Mouse (Mus musculus): Measurements from ENCODE around the gene Aar2. TPM values are rescaled to one million over a fixed set of nuclear protein-coding genes. Genes with fewer than 3 reads are reported as not detected.
A peak's percentile ranks its signal among the peaks of the same experiment; 100 is the strongest.

Aar2 gene
- total and polyA plus RNA-seq, 2 experiments from 2014 or later = 42.0 to 49.1 TPM

- peaks cover 11% of the 10 kb centered on the region for H3K4me1 ChIP-seq (ENCODE audit: insufficient read depth, low read length)
- no peaks in the 10 kb centered on the region for H3K9me3 ChIP-seq (ENCODE audit: low read length)
- peak; percentile 54 for TF ChIP-seq CTCF (IDR thresholded peaks at IDR 0.05)
- ATAC-seq (ENCODE audit: low FRiP score) (no peak), DNase-seq (ENCODE audit: low spot score) (peak; percentile 29)
- H3K27ac ChIP-seq (ENCODE audit: low read depth, low read length) = no peak overlapping the region; the same call in 1 of the 2 replicates
- H3K9ac ChIP-seq (replicated peaks; ENCODE audit: low read length, poor library complexity, severe bottlenecking) = no peak overlapping the region
- no peaks in the 10 kb centered on the region for H3K36me3 ChIP-seq (ENCODE audit: insufficient read depth, low read length)
- no peak overlapping the region for H3K4me3 ChIP-seq (ENCODE audit: low read depth, low read length)
- H3K4me2 ChIP-seq (ENCODE audit: low read depth, low read length, poor library complexity, severe bottlenecking) = peak overlapping the region; percentile 25; the same call in 1 of the 2 replicates
- H3K27me3 ChIP-seq (ENCODE audit: insufficient read depth, low read length) = no peaks in the 10 kb centered on the region
- WGBS = 56% methylated on average over 11 of the region's 11 CpGs
These were observed 36.9 kb downstream of the Aar2 start for GRCm38 (mm10) chr2:156584154-156584796.

GRCm38 (mm10) chr2:156584797-156585471 lies 37.5 kb downstream of the Aar2 start:
- ATAC-seq (ENCODE audit: low FRiP score) = peak; percentile 65
- Histone ChIP-seq H3K9ac (replicated peaks; ENCODE audit: low read length, poor library complexity, severe bottlenecking) (no peak overlapping the region; the same call in 1 of the 2 replicates), H3K4me3 (ENCODE audit: low read depth, low read length) (no peak overlapping the region)

GRCm38 (mm10) chr2:156589481-156589880 lies 42.1 kb downstream of the Aar2 start:
- no peak for TF ChIP-seq CTCF (IDR thresholded peaks at IDR 0.05)
- no peaks in the 10 kb centered on the region for H3K27me3 ChIP-seq (ENCODE audit: insufficient read depth, low read length)
- ATAC-seq (ENCODE audit: low FRiP score) (no peak), DNase-seq (ENCODE audit: low spot score) (no peak)
- H3K9me3 ChIP-seq (ENCODE audit: low read length) = no peaks in the 10 kb centered on the region
- no peak overlapping the region for H3K27ac ChIP-seq (ENCODE audit: low read depth, low read length)
- H3K36me3 ChIP-seq (ENCODE audit: insufficient read depth, low read length) = no peaks in the 10 kb centered on the region
- H3K4me2 ChIP-seq (ENCODE audit: low read depth, low read length, poor library complexity, severe bottlenecking) = no peak overlapping the region
- WGBS = 92% methylated on average over 9 of the region's 9 CpGs
- peaks cover 10% of the 10 kb centered on the region for H3K4me1 ChIP-seq (ENCODE audit: insufficient read depth, low read length)
- H3K9ac ChIP-seq (replicated peaks; ENCODE audit: low read length, poor library complexity, severe bottlenecking) = no peak overlapping the region
- no peak overlapping the region for H3K4me3 ChIP-seq (ENCODE audit: low read depth, low read length)

More at GRCm38 (mm10) chr2:156584797-156585471, 37.5 kb downstream of the Aar2 start:
- no peaks in the 10 kb centered on the region for H3K36me3 ChIP-seq (ENCODE audit: insufficient read depth, low read length)
- WGBS = 16% methylated on average over 14 of the region's 14 CpGs
- no peaks in the 10 kb centered on the region for H3K27me3 ChIP-seq (ENCODE audit: insufficient read depth, low read length)
- DNase-seq (ENCODE audit: low spot score) = peak; percentile 72
- H3K4me2 ChIP-seq (ENCODE audit: low read depth, low read length, poor library complexity, severe bottlenecking) = peak overlapping the region; percentile 25
- no peaks in the 10 kb centered on the region for H3K9me3 ChIP-seq (ENCODE audit: low read length)
- H3K4me1 ChIP-seq (ENCODE audit: insufficient read depth, low read length) = peaks cover 11% of the 10 kb centered on the region
- no peak for TF ChIP-seq CTCF (IDR thresholded peaks at IDR 0.05)
- no peak overlapping the region for H3K27ac ChIP-seq (ENCODE audit: low read depth, low read length)

GRCm38 (mm10) chr2:156594987-156595490 lies 47.7 kb downstream of the Aar2 start:
- H3K36me3 ChIP-seq (ENCODE audit: insufficient read depth, low read length) = no peaks in the 10 kb centered on the region
- H3K4me2 ChIP-seq (ENCODE audit: low read depth, low read length, poor library complexity, severe bottlenecking) = no peak overlapping the region
- no peak overlapping the region for H3K27ac ChIP-seq (ENCODE audit: low read depth, low read length)
- WGBS = 76% methylated on average over 15 of the region's 15 CpGs
- H3K4me3 ChIP-seq (ENCODE audit: low read depth, low read length) = no peak overlapping the region
- no peak overlapping the region for H3K9ac ChIP-seq (replicated peaks; ENCODE audit: low read length, poor library complexity, severe bottlenecking)
- ATAC-seq (ENCODE audit: low FRiP score) (no peak), DNase-seq (ENCODE audit: low spot score) (no peak)
- H3K27me3 ChIP-seq (ENCODE audit: insufficient read depth, low read length) = no peaks in the 10 kb centered on the region
- no peak for TF ChIP-seq CTCF (IDR thresholded peaks at IDR 0.05)
- H3K9me3 ChIP-seq (ENCODE audit: low read length) = no peaks in the 10 kb centered on the region
- no peaks in the 10 kb centered on the region for H3K4me1 ChIP-seq (ENCODE audit: insufficient read depth, low read length)

- no peaks in the 10 kb centered on the region for H3K36me3 ChIP-seq (ENCODE audit: insufficient read depth, low read length)
- ATAC-seq (ENCODE audit: low FRiP score) = no peak
- 86% methylated on average over 7 of the region's 7 CpGs for WGBS
- TF ChIP-seq CTCF (IDR thresholded peaks at IDR 0.05) = no peak
- H3K4me1 ChIP-seq (ENCODE audit: insufficient read depth, low read length) = no peaks in the 10 kb centered on the region
- H3K27me3 ChIP-seq (ENCODE audit: insufficient read depth, low read length) = no peaks in the 10 kb centered on the region
- no peak for DNase-seq (ENCODE audit: low spot score)
- no peak overlapping the region for H3K27ac ChIP-seq (ENCODE audit: low read depth, low read length)
- H3K4me2 ChIP-seq (ENCODE audit: low read depth, low read length, poor library complexity, severe bottlenecking) = no peak overlapping the region
- H3K9ac ChIP-seq (replicated peaks; ENCODE audit: low read length, poor library complexity, severe bottlenecking) = no peak overlapping the region
- no peaks in the 10 kb centered on the region for H3K9me3 ChIP-seq (ENCODE audit: low read length)
- no peak overlapping the region for H3K4me3 ChIP-seq (ENCODE audit: low read depth, low read length)
These were observed 55.2 kb downstream of the Aar2 start for GRCm38 (mm10) chr2:156602581-156602980.

- Histone ChIP-seq H3K27me3 (ENCODE audit: insufficient read depth, low read length) (no peaks in the 10 kb centered on the region), H3K4me2 (ENCODE audit: low read depth, low read length, poor library complexity, severe bottlenecking) (no peak overlapping the region), H3K27ac (ENCODE audit: low read depth, low read length) (no peak overlapping the region), H3K36me3 (ENCODE audit: insufficient read depth, low read length) (no peaks in the 10 kb centered on the region), H3K9ac (replicated peaks; ENCODE audit: low read length, poor library complexity, severe bottlenecking) (no peak overlapping the region), H3K4me1 (ENCODE audit: insufficient read depth, low read length) (no peaks in the 10 kb centered on the region), H3K4me3 (ENCODE audit: low read depth, low read length) (no peak overlapping the region), H3K9me3 (ENCODE audit: low read length) (no peaks in the 10 kb centered on the region)
- ATAC-seq (ENCODE audit: low FRiP score) = no peak
- 83% methylated on average over 9 of the region's 9 CpGs for WGBS
- no peak for DNase-seq (ENCODE audit: low spot score)
- no peak for TF ChIP-seq CTCF (IDR thresholded peaks at IDR 0.05)
These were observed 56.3 kb downstream of the Aar2 start for GRCm38 (mm10) chr2:156603671-156604070.
